Mouse (Mus musculus) ES-Bruce4 (cell line): ENCODE results near the gene Psmb5.

Experiments used
- CTCF ChIP-seq: IDR thresholded peaks from one replicate; pipeline ENCODE4 v1.8.1; 2011; ENCODE audit warnings: low read depth, low read length
- EP300 ChIP-seq: IDR thresholded peaks from 2 replicates; pipeline ENCODE4 v1.6.1; 2011; ENCODE audit warnings: low read depth, low read length; ENCODE audit not compliant: insufficient read depth
- POLR2A ChIP-seq: IDR thresholded peaks from one replicate; pipeline ENCODE4 v1.8.1; 2011; ENCODE audit warnings: low read length; ENCODE audit not compliant: insufficient read depth

- TF ChIP-seq EP300, result no peak
- TF ChIP-seq POLR2A, result no peak
- TF ChIP-seq CTCF, result no peak
Measured at GRCm38 (mm10) chr14:54623334-54623733, 5.5 kb upstream of the Psmb5 start.
